Mouse (Mus musculus): ENCODE results near the gene Drg1. TPM values are rescaled to one million over a fixed set of nuclear protein-coding genes. Genes with fewer than 3 reads are reported as not detected.
"Not testable (repeated sequence)": the region's sequence is repeated elsewhere in the genome, so short reads cannot be mapped to it uniquely, and the experiment has no call there.

The Drg1 gene
- polyA plus RNA-seq, 1 experiment, result 50.0 TPM

GRCm38 (mm10) chr11:3171931-3172330 is 94.3 kb downstream of the Drg1 start:
- H3K27ac ChIP-seq (replicated peaks; ENCODE audit: low read depth, low read length); H3K4me1 ChIP-seq (ENCODE audit: control insufficient read depth, insufficient read depth, insufficient read length, low read length): not testable (repeated sequence)

GRCm38 (mm10) chr11:3169042-3169441 is 97.2 kb downstream of the Drg1 start:
- not testable (repeated sequence) for H3K27ac ChIP-seq (replicated peaks; ENCODE audit: low read depth, low read length); H3K4me1 ChIP-seq (ENCODE audit: control insufficient read depth, insufficient read depth, insufficient read length, low read length); H3K4me3 ChIP-seq (ENCODE audit: insufficient read depth, low read depth, low read length)

More at GRCm38 (mm10) chr11:3171931-3172330, 94.3 kb downstream of the Drg1 start:
- H3K4me3 ChIP-seq (ENCODE audit: insufficient read depth, low read depth, low read length), result not testable (repeated sequence)

GRCm38 (mm10) chr11:3167571-3168001 is 98.6 kb downstream of the Drg1 start:
- H3K4me1 ChIP-seq (ENCODE audit: control insufficient read depth, insufficient read depth, insufficient read length, low read length); H3K4me3 ChIP-seq (ENCODE audit: insufficient read depth, low read depth, low read length); H3K27ac ChIP-seq (replicated peaks; ENCODE audit: low read depth, low read length): not testable (repeated sequence)

GRCm38 (mm10) chr11:3167129-3167528 is 99.1 kb downstream of the Drg1 start:
- H3K4me1 ChIP-seq (ENCODE audit: control insufficient read depth, insufficient read depth, insufficient read length, low read length); H3K27ac ChIP-seq (replicated peaks; ENCODE audit: low read depth, low read length); H3K4me3 ChIP-seq (ENCODE audit: insufficient read depth, low read depth, low read length): not testable (repeated sequence)

- not testable (repeated sequence) for H3K4me1 ChIP-seq (ENCODE audit: control insufficient read depth, insufficient read depth, insufficient read length, low read length); H3K27ac ChIP-seq (replicated peaks; ENCODE audit: low read depth, low read length); H3K4me3 ChIP-seq (ENCODE audit: insufficient read depth, low read depth, low read length)
These were observed 99.9 kb downstream of the Drg1 start for GRCm38 (mm10) chr11:3166321-3166720.

GRCm38 (mm10) chr11:3165210-3165782 is 100.9 kb downstream of the Drg1 start:
- not testable (repeated sequence) for H3K27ac ChIP-seq (replicated peaks; ENCODE audit: low read depth, low read length); H3K4me3 ChIP-seq (ENCODE audit: insufficient read depth, low read depth, low read length); H3K4me1 ChIP-seq (ENCODE audit: control insufficient read depth, insufficient read depth, insufficient read length, low read length)

GRCm38 (mm10) chr11:3163661-3164060 is 102.6 kb downstream of the Drg1 start:
- H3K4me3 ChIP-seq (ENCODE audit: insufficient read depth, low read depth, low read length); H3K27ac ChIP-seq (replicated peaks; ENCODE audit: low read depth, low read length); H3K4me1 ChIP-seq (ENCODE audit: control insufficient read depth, insufficient read depth, insufficient read length, low read length): not testable (repeated sequence)

GRCm38 (mm10) chr11:3163122-3163521 is 103.1 kb downstream of the Drg1 start:
- not testable (repeated sequence) for H3K27ac ChIP-seq (replicated peaks; ENCODE audit: low read depth, low read length); H3K4me3 ChIP-seq (ENCODE audit: insufficient read depth, low read depth, low read length); H3K4me1 ChIP-seq (ENCODE audit: control insufficient read depth, insufficient read depth, insufficient read length, low read length)

- H3K27ac ChIP-seq (replicated peaks; ENCODE audit: low read depth, low read length); H3K4me3 ChIP-seq (ENCODE audit: insufficient read depth, low read depth, low read length); H3K4me1 ChIP-seq (ENCODE audit: control insufficient read depth, insufficient read depth, insufficient read length, low read length): not testable (repeated sequence)
These were observed 103.8 kb downstream of the Drg1 start for GRCm38 (mm10) chr11:3162236-3162897.

- H3K27ac ChIP-seq (replicated peaks; ENCODE audit: low read depth, low read length); H3K4me3 ChIP-seq (ENCODE audit: insufficient read depth, low read depth, low read length); H3K4me1 ChIP-seq (ENCODE audit: control insufficient read depth, insufficient read depth, insufficient read length, low read length): not testable (repeated sequence)
These were observed 104.8 kb downstream of the Drg1 start for GRCm38 (mm10) chr11:3161370-3161769.

- not testable (repeated sequence) for H3K27ac ChIP-seq (replicated peaks; ENCODE audit: low read depth, low read length); H3K4me3 ChIP-seq (ENCODE audit: insufficient read depth, low read depth, low read length); H3K4me1 ChIP-seq (ENCODE audit: control insufficient read depth, insufficient read depth, insufficient read length, low read length)
These were observed 107.4 kb downstream of the Drg1 start for GRCm38 (mm10) chr11:3158800-3159199.

GRCm38 (mm10) chr11:3157996-3158395 is 108.2 kb downstream of the Drg1 start:
- H3K27ac ChIP-seq (replicated peaks; ENCODE audit: low read depth, low read length), result not testable (repeated sequence)

GRCm38 (mm10) chr11:3156991-3157390 is 109.2 kb downstream of the Drg1 start:
- H3K4me3 ChIP-seq (ENCODE audit: insufficient read depth, low read depth, low read length); H3K27ac ChIP-seq (replicated peaks; ENCODE audit: low read depth, low read length); H3K4me1 ChIP-seq (ENCODE audit: control insufficient read depth, insufficient read depth, insufficient read length, low read length): not testable (repeated sequence)

More at GRCm38 (mm10) chr11:3157996-3158395, 108.2 kb downstream of the Drg1 start:
- not testable (repeated sequence) for H3K4me1 ChIP-seq (ENCODE audit: control insufficient read depth, insufficient read depth, insufficient read length, low read length); H3K4me3 ChIP-seq (ENCODE audit: insufficient read depth, low read depth, low read length)

GRCm38 (mm10) chr11:3153666-3154397 is 112.4 kb downstream of the Drg1 start:
- H3K27ac ChIP-seq (replicated peaks; ENCODE audit: low read depth, low read length); H3K4me1 ChIP-seq (ENCODE audit: control insufficient read depth, insufficient read depth, insufficient read length, low read length): not testable (repeated sequence)

GRCm38 (mm10) chr11:3151358-3151757 is 114.9 kb downstream of the Drg1 start:
- H3K4me3 ChIP-seq (ENCODE audit: insufficient read depth, low read depth, low read length), result not testable (repeated sequence)

More at GRCm38 (mm10) chr11:3153666-3154397, 112.4 kb downstream of the Drg1 start:
- not testable (repeated sequence) for H3K4me3 ChIP-seq (ENCODE audit: insufficient read depth, low read depth, low read length)

GRCm38 (mm10) chr11:3150677-3151003 is 115.6 kb downstream of the Drg1 start:
- H3K27ac ChIP-seq (replicated peaks; ENCODE audit: low read depth, low read length); H3K4me3 ChIP-seq (ENCODE audit: insufficient read depth, low read depth, low read length); H3K4me1 ChIP-seq (ENCODE audit: control insufficient read depth, insufficient read depth, insufficient read length, low read length): not testable (repeated sequence)

More at GRCm38 (mm10) chr11:3151358-3151757, 114.9 kb downstream of the Drg1 start:
- H3K4me1 ChIP-seq (ENCODE audit: control insufficient read depth, insufficient read depth, insufficient read length, low read length); H3K27ac ChIP-seq (replicated peaks; ENCODE audit: low read depth, low read length): not testable (repeated sequence)
